Mouse (Mus musculus) retina, adult 2 months (tissue): ENCODE measurements at regions not wholly inside any gene's neighbourhood (a gene's known extent, or its start where the extent isn't known, plus 50 kb on each side); places are given as distances from the start of the nearest gene placed in this dataset.

Experiments used
- DNase-seq: peaks from one replicate; pipeline ENCODE4 v3.0.0-alpha.2; 2012; ENCODE audit warnings: low read depth, low spot score

- no peak for DNase-seq
Measured at GRCm38 (mm10) chr2:108904121-108904733, 376.3 kb upstream of the Kif18a start.

- no peak for DNase-seq
Measured at GRCm38 (mm10) chr2:108913555-108913954, 367.0 kb upstream of the Kif18a start.

DNA sequence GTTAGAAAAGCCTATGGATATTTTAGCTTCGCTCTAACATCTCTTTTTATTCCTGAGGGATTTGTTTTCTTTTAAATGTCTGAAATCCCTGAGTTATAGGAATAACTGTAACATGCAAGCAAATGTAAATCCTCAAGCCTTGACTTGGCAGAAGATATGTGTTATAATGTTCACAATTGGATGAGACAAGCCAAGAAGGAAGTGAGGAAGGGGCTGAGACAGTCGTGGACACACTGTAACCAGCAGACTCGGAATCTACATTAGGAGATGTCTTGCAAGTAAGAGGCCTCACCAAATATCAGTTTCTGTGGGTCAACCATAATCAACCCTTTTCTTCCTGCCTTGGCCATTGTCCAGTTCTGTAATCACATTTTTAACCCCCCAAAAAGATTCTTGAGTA lies 366.6 kb upstream of the Kif18a start:
- DNase-seq = no peak

- no peak for DNase-seq
Measured at GRCm38 (mm10) chr2:108919500-108920045, 361.0 kb upstream of the Kif18a start.

DNA sequence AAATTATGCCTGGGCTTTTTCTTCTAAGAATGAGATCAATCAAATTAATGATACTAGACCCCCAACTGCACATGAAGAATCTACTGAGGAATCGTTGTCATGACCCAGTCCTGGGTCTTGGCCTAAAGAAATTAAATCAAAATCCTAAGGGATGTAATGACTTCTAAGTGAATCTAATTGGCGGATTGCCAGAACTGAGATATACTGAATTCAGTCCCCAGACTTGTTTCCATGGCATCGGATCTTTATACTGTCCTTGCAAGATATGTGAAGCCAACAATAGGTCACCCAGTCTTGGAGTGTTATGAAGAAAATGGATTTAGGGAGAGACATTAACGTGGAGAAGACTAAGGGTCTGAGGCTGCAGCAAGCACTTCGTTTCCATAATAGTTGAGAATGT lies 360.4 kb upstream of the Kif18a start:
- DNase-seq = no peak

DNA sequence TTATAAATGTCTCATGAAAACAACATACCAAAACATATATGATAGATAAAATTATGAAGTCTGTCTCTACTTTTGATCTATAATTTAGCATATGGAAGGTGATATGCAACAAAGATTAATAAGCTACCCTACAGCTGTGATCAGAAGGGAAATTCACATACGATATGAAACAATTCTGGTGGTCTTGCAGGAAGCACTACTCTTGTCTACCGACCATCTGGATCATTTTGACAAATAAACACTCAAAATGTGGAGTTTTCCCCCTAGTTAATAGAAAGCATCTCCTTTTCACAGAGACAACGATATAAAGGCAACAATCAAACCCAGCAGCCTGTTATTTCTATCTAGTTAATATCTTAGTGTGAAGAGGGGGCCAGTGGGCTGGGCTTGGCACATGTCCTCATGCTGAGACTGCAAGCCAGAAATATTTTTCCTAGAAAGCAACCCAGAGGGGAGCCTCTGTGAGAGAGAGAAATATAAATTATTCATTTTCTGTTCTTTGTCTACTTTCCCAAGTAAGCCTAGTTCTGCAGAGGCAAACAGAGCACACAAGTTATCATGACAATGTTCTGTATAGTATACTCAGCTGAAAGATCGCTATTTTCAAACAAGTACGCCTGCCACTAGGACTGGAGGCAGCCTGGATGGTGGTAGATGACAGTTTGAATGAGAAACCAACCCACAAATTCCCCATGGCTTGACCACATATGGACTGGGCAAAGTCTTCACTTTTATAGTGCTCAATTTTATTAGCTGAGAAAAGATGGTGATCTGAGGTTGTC lies 344.4 kb upstream of the Kif18a start:
- no peak for DNase-seq

- no peak for DNase-seq
Measured at GRCm38 (mm10) chr2:108980921-108981320, 299.6 kb upstream of the Kif18a start.

DNA sequence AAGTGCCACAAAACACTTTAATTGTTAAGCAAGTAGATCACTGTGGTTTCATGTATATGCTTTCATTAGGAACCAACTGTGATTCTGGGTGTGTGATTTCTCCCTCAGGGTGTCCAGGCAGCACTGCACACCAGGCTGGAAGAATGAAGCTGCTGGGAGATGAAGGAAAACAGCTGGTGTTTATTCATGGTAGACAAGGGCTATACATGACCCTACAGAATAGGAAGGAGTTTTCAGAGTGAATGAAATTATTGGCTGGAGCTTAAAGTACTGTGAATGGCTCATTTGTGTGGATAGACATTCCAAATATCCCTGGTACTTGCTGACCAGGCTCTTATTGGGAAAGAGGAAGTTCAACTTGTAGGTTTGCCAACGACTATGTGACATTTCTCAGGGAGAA lies 264.3 kb upstream of the Kif18a start:
- no peak for DNase-seq

- DNase-seq = no peak
Measured at GRCm38 (mm10) chr2:109017018-109017707, 263.4 kb upstream of the Kif18a start.

DNA sequence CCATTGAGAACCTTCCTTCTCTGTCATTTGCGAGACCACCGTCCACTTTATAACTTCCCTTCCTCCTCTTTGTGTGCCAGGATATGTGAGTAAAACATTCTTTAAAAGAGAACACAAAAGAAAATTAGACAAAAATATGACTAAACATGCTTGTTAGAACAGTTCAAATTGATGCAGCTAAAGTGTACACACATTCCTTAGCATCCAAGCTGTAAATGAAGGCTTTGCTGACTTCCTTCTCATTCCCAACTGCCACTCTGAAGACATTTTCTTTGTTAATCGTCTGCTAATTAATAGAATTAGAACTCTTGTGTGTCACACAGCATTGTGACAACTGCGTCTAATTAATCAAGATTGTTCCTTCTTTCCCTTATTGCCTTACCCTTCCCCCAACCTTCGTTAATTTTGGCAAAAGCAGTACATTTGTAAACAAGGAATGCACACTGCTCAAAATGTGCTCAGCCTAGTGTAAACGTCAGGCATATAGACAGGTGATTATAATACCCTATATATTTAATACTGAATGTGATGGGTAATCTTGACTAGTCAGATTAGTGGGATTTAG lies 242.3 kb upstream of the Kif18a start:
- no peak for DNase-seq
